Mouse (Mus musculus) bone marrow, adult 2 months (tissue): ENCODE data around the gene Myl7. TPM values are rescaled to one million over a fixed set of nuclear protein-coding genes. Genes with fewer than 3 reads are reported as not detected.
A peak's percentile ranks its signal among the peaks of the same experiment; 100 is the strongest.

Experiments
- H3K27ac ChIP-seq: fragments of 200-500 bp; 2 replicates; pipeline ENCODE4 v1.5.1; 2012; ENCODE audit warnings: low read depth, mild to moderate bottlenecking, control low read depth, inconsistent platforms, low read length; ENCODE audit not compliant: control insufficient read depth, poor library complexity, insufficient read depth
- H3K4me1 ChIP-seq: fragments of 200-500 bp; 2 replicates; pipeline ENCODE4 v1.6.1; 2011; ENCODE audit warnings: low read length; ENCODE audit not compliant: control insufficient read depth, insufficient read depth
- H3K4me3 ChIP-seq: fragments of 200-500 bp; replicated peaks from 2 replicates; pipeline ENCODE3; 2011; ENCODE audit warnings: mild to moderate bottlenecking, low read depth, low read length, control low read depth; ENCODE audit not compliant: control insufficient read depth
- CTCF ChIP-seq: fragments of 200-500 bp; IDR thresholded peaks from 2 replicates; pipeline ENCODE4 v1.5.1; 2011; ENCODE audit warnings: low read length, control low read depth; ENCODE audit not compliant: control insufficient read depth, insufficient read depth
- POLR2A ChIP-seq: fragments of 200-500 bp; IDR thresholded peaks from 2 replicates; pipeline ENCODE4 v1.6.1; 2011; ENCODE audit warnings: low read depth, mild to moderate bottlenecking, control low read depth, low read length, borderline replicate concordance; ENCODE audit not compliant: control insufficient read depth
- WGBS: fragments of 180-500 bp; shearing (Covaris S2); methylation state at CpG from one replicate; pipeline ENCODE4 v1.1.7; 2018; 5-methylcytosine and 5-hydroxymethylcytosine counted together
- polyA plus RNA-seq: library from polyadenylated mRNA; stranded (reverse); fragments of >200 nt; gene quantifications from 2 replicates; pipeline ENCODE4 v1.2.4, GENCODE M21; 2011; ENCODE audit warnings: low replicate concordance; ENCODE audit not compliant: missing spikeins, insufficient read depth, insufficient read length

Myl7 gene
- polyA plus RNA-seq, 1 experiment, result not detected

- Histone ChIP-seq H3K4me3 (no peak overlapping the region), H3K27ac (no peak overlapping the region), H3K4me1 (no peaks in the 10 kb centered on the region)
- TF ChIP-seq CTCF (peak; percentile 73), POLR2A (no peak)
- WGBS, result 20% methylated on average over 5 of the region's 5 CpGs
Measured at GRCm38 (mm10) chr11:5912635-5913034, 14.1 kb upstream of the Myl7 start.

- Histone ChIP-seq H3K27ac (no peak overlapping the region), H3K4me3 (no peak overlapping the region), H3K4me1 (no peaks in the 10 kb centered on the region)
- 79% methylated on average over 4 of the region's 4 CpGs for WGBS
- TF ChIP-seq POLR2A, result no peak
- no peak for TF ChIP-seq CTCF
Measured at GRCm38 (mm10) chr11:5908642-5909041, 10.1 kb upstream of the Myl7 start.

- Histone ChIP-seq H3K4me1 (no peaks in the 10 kb centered on the region), H3K4me3 (no peak overlapping the region), H3K27ac (no peak overlapping the region)
- 67% methylated on average over 5 of the region's 5 CpGs for WGBS
- TF ChIP-seq POLR2A, result no peak
- TF ChIP-seq CTCF, result no peak
Measured at GRCm38 (mm10) chr11:5907096-5907495, 8.5 kb upstream of the Myl7 start.

GRCm38 (mm10) chr11:5905778-5906518 lies 7.4 kb upstream of the Myl7 start:
- no peak for TF ChIP-seq POLR2A
- no peak for TF ChIP-seq CTCF
- Histone ChIP-seq H3K27ac (no peak overlapping the region), H3K4me3 (no peak overlapping the region), H3K4me1 (no peaks in the 10 kb centered on the region)
- WGBS, result 83% methylated on average over 10 of the region's 10 CpGs

GRCm38 (mm10) chr11:5904871-5905270 lies 6.3 kb upstream of the Myl7 start:
- no peaks in the 10 kb centered on the region for H3K4me1 ChIP-seq
- no peak overlapping the region for H3K27ac ChIP-seq
- no peak overlapping the region for H3K4me3 ChIP-seq
- no peak for TF ChIP-seq CTCF
- no peak for TF ChIP-seq POLR2A
- WGBS, result 81% methylated on average over 6 of the region's 6 CpGs

GRCm38 (mm10) chr11:5904357-5904756 lies 5.8 kb upstream of the Myl7 start:
- H3K27ac ChIP-seq, result no peak overlapping the region
- no peak overlapping the region for H3K4me3 ChIP-seq
- TF ChIP-seq CTCF, result no peak
- TF ChIP-seq POLR2A, result no peak
- WGBS, result 89% methylated on average over 19 of the region's 19 CpGs
- H3K4me1 ChIP-seq, result no peaks in the 10 kb centered on the region

GRCm38 (mm10) chr11:5903844-5904243 lies 5.3 kb upstream of the Myl7 start:
- no peaks in the 10 kb centered on the region for H3K4me1 ChIP-seq
- TF ChIP-seq POLR2A, result no peak
- no peak for TF ChIP-seq CTCF
- no peak overlapping the region for H3K27ac ChIP-seq
- WGBS, result 77% methylated on average over 2 of the region's 2 CpGs
- H3K4me3 ChIP-seq, result no peak overlapping the region

- TF ChIP-seq POLR2A (no peak), CTCF (no peak)
- no peak overlapping the region for H3K4me3 ChIP-seq
- H3K27ac ChIP-seq, result no peak overlapping the region
- 48% methylated on average over 6 of the region's 6 CpGs for WGBS
- no peaks in the 10 kb centered on the region for H3K4me1 ChIP-seq
Measured at GRCm38 (mm10) chr11:5902390-5902789, 3.8 kb upstream of the Myl7 start.
